Mouse (Mus musculus) lung, adult 2 months (tissue): ENCODE measurements around the gene Prim2. TPM values are rescaled to one million over a fixed set of nuclear protein-coding genes. Genes with fewer than 3 reads are reported as not detected.
"Not testable (repeated sequence)": the region's sequence is repeated elsewhere in the genome, so short reads cannot be mapped to it uniquely, and the experiment has no call there.

Source experiments
- DNase-seq: peaks from one replicate; pipeline ENCODE4 v3.0.0; 2022
- H3K4me1 ChIP-seq: fragments of 200-500 bp; 2 replicates; pipeline ENCODE4 v1.6.1; 2011; ENCODE audit warnings: low read length; ENCODE audit not compliant: control insufficient read depth, insufficient read depth
- H3K4me3 ChIP-seq: fragments of 200-500 bp; replicated peaks from 2 replicates; pipeline ENCODE3; 2011; ENCODE audit warnings: low read depth, mild to moderate bottlenecking, control low read depth, low read length; ENCODE audit errors: extremely low read depth
- CTCF ChIP-seq: fragments of 200-500 bp; IDR thresholded peaks from 2 replicates; pipeline ENCODE4 v1.5.1; 2011; ENCODE audit warnings: mild to moderate bottlenecking, low read length, control low read depth; ENCODE audit not compliant: insufficient read depth
- POLR2A ChIP-seq: fragments of 200-500 bp; IDR thresholded peaks from 2 replicates; pipeline ENCODE4 v1.6.1; 2011; ENCODE audit warnings: low read depth, mild to moderate bottlenecking, control low read depth, low read length, borderline replicate concordance; ENCODE audit errors: extremely low read depth
- WGBS: fragments of 180-500 bp; shearing (Covaris S2); methylation state at CpG from one replicate; pipeline ENCODE4 v1.1.7; 2018; 5-methylcytosine and 5-hydroxymethylcytosine counted together
- polyA plus RNA-seq: library from polyadenylated mRNA; depleted of rRNA; stranded (reverse); fragments of >200 nt; gene quantifications from 2 replicates; pipeline ENCODE4 v1.2.3, GENCODE M21; 2012

Prim2 gene
- polyA plus RNA-seq, 1 experiment = 4.0 TPM

- WGBS = 91% methylated on average over 9 of the region's 9 CpGs
- DNase-seq = no peak
- Histone ChIP-seq H3K4me1 (no peaks in the 10 kb centered on the region), H3K4me3 (no peak overlapping the region)
- no peak for TF ChIP-seq POLR2A
- no peak for TF ChIP-seq CTCF
Observed at GRCm38 (mm10) chr1:33620091-33620788, 49.4 kb downstream of the Prim2 start.

DNA sequence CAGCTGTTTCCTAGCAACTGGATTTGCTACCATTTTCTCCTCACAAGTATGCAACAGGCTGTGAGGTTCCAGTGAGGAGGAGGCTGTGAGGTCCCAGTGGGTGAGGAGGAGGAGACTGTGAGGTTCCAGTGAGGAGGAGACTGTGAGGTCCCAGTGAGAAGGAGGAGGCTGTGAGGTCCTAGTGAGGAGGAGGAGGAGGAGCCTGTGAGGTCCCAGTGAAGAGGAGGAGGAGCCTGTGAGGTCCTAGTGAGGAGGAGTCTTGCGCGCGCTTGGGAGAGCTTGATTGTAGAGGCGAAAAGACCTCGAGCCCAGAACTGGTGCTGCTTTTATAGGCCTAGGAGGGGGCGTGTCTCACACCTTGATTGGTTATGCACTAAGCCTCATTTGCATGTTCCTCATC, 53.0 kb downstream of the Prim2 start:
- 96% methylated on average over 5 of the region's 6 CpGs for WGBS
- not testable (repeated sequence) for H3K4me3 ChIP-seq

DNA sequence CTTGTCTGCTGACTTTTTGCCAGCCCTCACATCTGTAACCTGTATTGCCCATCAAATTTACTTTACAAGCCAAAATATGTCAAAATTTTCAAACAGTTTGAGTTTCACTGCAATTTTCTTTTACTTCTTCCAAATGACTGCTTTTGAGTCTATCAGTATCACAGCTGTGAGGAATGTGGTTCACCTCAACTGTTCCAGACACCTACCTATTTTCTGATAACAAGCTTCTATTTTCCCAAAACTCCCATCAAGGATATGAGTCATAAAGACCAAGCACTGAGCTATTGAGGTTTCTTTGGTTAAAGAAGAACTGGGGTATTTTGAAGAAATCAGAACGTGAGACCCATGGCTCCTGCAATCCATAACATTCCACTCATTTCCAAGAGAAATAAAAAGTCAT, 57.5 kb downstream of the Prim2 start:
- DNase-seq = no peak
- Histone ChIP-seq H3K4me1 (no peaks in the 10 kb centered on the region), H3K4me3 (no peak overlapping the region)
- TF ChIP-seq POLR2A (no peak), CTCF (no peak)
- 36% methylated on average over 1 of the region's 1 CpGs for WGBS

More for the DNA sequence above, 53.0 kb downstream of the Prim2 start:
- DNase-seq, H3K4me1 ChIP-seq: not testable (repeated sequence)

GRCm38 (mm10) chr1:33610026-33610721, 59.4 kb downstream of the Prim2 start:
- TF ChIP-seq CTCF (no peak), POLR2A (no peak)
- WGBS = 62% methylated on average over 14 of the region's 14 CpGs
- H3K4me3 ChIP-seq = no peak overlapping the region
- no peak for DNase-seq
- H3K4me1 ChIP-seq = no peaks in the 10 kb centered on the region

- WGBS = 70% methylated on average over 2 of the region's 2 CpGs
- Histone ChIP-seq H3K4me1 (no peaks in the 10 kb centered on the region), H3K4me3 (no peak overlapping the region)
- TF ChIP-seq CTCF = no peak
- TF ChIP-seq POLR2A = no peak
- DNase-seq = no peak
Observed at GRCm38 (mm10) chr1:33608133-33608532, 61.5 kb downstream of the Prim2 start.

DNA sequence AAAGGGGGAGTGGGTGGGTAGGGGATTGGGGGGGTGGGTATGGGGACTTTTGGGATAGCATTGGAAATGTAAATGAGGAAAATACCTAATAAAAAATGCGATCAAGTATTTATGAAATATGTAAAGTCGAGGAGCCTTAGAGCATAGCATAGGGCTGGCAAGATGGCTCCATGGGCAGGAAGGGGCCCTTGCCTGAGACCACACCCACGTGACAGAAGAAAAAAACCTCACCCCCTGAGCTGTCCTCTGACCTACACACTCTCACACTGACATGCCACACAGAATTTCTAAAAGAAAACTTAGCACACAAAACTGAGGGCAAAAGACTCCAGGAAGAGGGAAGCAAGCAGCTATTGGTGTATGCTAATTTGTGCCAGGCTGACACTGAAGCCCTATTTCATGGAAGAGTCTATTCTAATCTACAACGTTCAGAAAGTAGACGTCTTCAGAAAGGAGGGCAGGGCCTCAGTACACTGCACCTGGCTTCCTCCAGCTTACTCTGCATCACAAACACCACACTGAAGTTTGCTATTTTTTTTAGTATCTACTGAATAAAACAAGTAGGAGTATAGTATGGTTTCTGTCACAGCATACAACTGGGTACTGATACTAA, 65.4 kb downstream of the Prim2 start:
- 83% methylated on average over 5 of the region's 5 CpGs for WGBS
- Histone ChIP-seq H3K4me3 (no peak overlapping the region), H3K4me1 (no peaks in the 10 kb centered on the region)
- TF ChIP-seq POLR2A = no peak
- no peak for TF ChIP-seq CTCF
- no peak for DNase-seq

DNA sequence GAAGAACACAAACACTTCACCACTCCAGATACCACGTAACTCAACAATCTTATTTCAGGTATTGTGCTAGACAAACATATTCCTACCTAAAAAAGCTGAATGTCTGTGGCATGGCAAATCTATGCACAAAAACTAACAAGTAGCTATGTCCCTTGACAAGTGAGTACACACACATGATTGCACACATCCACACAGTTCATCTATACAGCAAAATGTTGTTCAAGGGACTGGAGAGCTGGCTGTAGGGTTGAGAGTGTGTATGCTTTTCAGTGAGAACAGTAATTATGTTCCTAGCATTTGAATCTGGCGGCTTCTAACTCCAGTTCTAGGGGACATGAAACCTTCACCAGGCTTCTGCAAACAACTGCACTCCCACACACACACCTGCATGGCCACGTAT, 69.9 kb downstream of the Prim2 start:
- H3K4me1 ChIP-seq = no peaks in the 10 kb centered on the region; the same call in 1 of the 2 replicates
- 88% methylated on average over 3 of the region's 3 CpGs for WGBS
- no peak for DNase-seq
- H3K4me3 ChIP-seq = no peak overlapping the region
- no peak for TF ChIP-seq POLR2A
- no peak for TF ChIP-seq CTCF

DNA sequence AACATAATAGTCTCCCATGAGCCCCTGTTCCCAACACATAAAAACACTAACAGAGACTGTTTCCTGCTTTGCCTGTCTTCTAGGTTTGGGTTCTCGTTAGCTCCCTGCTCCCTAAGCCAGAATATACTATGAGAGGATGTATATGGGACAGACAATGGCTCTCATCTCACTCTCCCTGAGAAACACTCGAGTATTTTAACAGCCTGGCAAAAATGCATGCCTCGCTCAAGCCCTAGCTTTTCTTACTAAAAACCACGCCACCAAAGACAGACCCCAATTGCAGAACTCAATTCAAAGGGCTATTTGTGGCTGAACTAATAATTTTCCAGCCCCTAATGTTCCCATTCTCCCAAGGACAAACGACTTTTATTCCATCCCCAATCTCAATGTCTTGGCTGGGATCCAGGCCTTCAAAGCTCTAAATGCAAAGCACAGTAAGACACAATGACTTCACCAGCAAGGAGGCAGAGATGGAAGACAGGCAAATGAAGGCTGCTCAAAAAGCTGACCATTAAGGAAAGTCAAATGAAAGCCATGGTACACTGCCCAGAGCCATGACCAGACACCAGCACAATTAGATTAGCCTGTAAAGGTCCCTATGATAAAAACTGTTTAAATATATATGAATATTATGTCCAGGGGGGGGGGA, 70.5 kb downstream of the Prim2 start:
- 85% methylated on average over 5 of the region's 5 CpGs for WGBS

DNA sequence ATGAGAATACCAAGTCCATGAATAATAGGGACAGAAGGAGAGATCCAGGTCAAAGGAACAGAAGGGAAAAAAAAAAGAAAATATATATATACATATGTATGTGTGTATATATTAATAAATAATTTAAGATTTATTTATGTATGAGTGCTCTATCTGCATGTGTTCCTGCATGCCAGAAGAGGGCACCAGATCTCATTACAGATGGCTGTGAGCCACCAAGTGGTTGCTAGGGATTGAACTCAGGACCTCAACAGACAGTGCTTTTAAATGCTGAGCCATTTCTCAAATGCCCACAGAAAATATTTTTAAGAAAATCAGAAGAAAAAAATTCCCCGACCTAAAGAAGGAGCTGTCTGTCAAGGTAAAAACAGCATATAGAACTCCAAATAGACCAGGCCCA, 72.6 kb downstream of the Prim2 start:
- 87% methylated on average over 1 of the region's 1 CpGs for WGBS
- TF ChIP-seq POLR2A (no peak), CTCF (no peak)
- Histone ChIP-seq H3K4me3 (no peak overlapping the region), H3K4me1 (no peaks in the 10 kb centered on the region; the same call in 1 of the 2 replicates)
- no peak for DNase-seq

More for the DNA sequence above, 70.5 kb downstream of the Prim2 start:
- no peak for DNase-seq
- no peak overlapping the region for H3K4me3 ChIP-seq
- TF ChIP-seq POLR2A (no peak), CTCF (no peak)
- H3K4me1 ChIP-seq = no peaks in the 10 kb centered on the region; the same call in 1 of the 2 replicates

DNA sequence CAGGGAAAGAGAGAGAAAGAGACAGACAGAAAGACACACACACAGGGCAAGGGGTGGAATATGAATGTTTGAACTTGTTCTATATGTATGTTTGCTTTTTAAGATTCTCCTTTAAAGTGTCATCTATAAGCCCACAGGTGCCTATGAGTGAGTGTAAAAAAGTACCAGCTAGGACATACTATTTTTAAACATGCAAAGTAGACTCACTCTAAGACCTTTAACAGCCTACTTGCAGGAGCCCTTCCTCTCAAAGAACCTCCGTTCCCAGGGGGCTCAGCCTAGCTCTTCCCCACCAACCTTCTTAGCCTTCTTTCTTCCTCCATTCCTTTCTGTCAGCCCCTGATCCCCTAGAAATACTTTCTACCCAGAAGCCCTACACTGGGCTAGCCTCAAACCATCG, 73.7 kb downstream of the Prim2 start:
- TF ChIP-seq CTCF (no peak), POLR2A (no peak)
- Histone ChIP-seq H3K4me3 (no peak overlapping the region), H3K4me1 (no peaks in the 10 kb centered on the region; the same call in 1 of the 2 replicates)
- WGBS = 91% methylated on average over 2 of the region's 2 CpGs
- no peak for DNase-seq
